Mouse (Mus musculus): ENCODE data around the gene Akap14. TPM values are rescaled to one million over a fixed set of nuclear protein-coding genes. Genes with fewer than 3 reads are reported as not detected.

Gene Akap14
- polyA plus RNA-seq, 1 experiment from 2014 or later, result 0.09 TPM

Other genes with a start within 250 kb of the Akap14 start
- gene Sept6, start 177.0 kb downstream of the Akap14 start, polyA plus RNA-seq (2015; fragmentation: Nextera tagmentation; extraction: Ambion mirVana), result 76.1 and 77.6 TPM in 2 replicates
- not detected in 2 replicates for gene Sowahd, start 120.0 kb downstream of the Akap14 start, polyA plus RNA-seq (2015; fragmentation: Nextera tagmentation; extraction: Ambion mirVana)
- gene Rpl39, start 83.4 kb downstream of the Akap14 start, polyA plus RNA-seq (2015; fragmentation: Nextera tagmentation; extraction: Ambion mirVana), result 228 and 240 TPM in 2 replicates
- 33.0 and 36.2 TPM in 2 replicates for gene Upf3b, start 58.5 kb downstream of the Akap14 start, polyA plus RNA-seq (2015; fragmentation: Nextera tagmentation; extraction: Ambion mirVana)
- gene Nkap, start 42.0 kb downstream of the Akap14 start, polyA plus RNA-seq (2015; fragmentation: Nextera tagmentation; extraction: Ambion mirVana), result 25.4 and 26.3 TPM in 2 replicates
- gene Ndufa1, start 22.3 kb upstream of the Akap14 start, polyA plus RNA-seq (2015; fragmentation: Nextera tagmentation; extraction: Ambion mirVana), result 638 and 672 TPM in 2 replicates
- 18.1 and 19.8 TPM in 2 replicates for gene Rnf113a1, start 22.4 kb upstream of the Akap14 start, polyA plus RNA-seq (2015; fragmentation: Nextera tagmentation; extraction: Ambion mirVana)
- not detected in 2 replicates for gene Gm9, start 42.2 kb upstream of the Akap14 start, polyA plus RNA-seq (2015; fragmentation: Nextera tagmentation; extraction: Ambion mirVana)
- not detected in 2 replicates for gene Rhox1, start 53.4 kb upstream of the Akap14 start, polyA plus RNA-seq (2015; fragmentation: Nextera tagmentation; extraction: Ambion mirVana)
- not detected in 2 replicates for gene Rhox2a, start 76.1 kb upstream of the Akap14 start, polyA plus RNA-seq (2015; fragmentation: Nextera tagmentation; extraction: Ambion mirVana)
- not detected in 2 replicates for gene Rhox3a, start 81.1 kb upstream of the Akap14 start, polyA plus RNA-seq (2015; fragmentation: Nextera tagmentation; extraction: Ambion mirVana)
- gene Rhox4a, start 96.5 kb upstream of the Akap14 start, polyA plus RNA-seq (2015; fragmentation: Nextera tagmentation; extraction: Ambion mirVana), result not detected in 2 replicates
- not detected in 2 replicates for gene Rhox3a2, start 211.2 kb upstream of the Akap14 start, polyA plus RNA-seq (2015; fragmentation: Nextera tagmentation; extraction: Ambion mirVana)
- gene Rhox4a2, start 222.0 kb upstream of the Akap14 start, polyA plus RNA-seq (2015; fragmentation: Nextera tagmentation; extraction: Ambion mirVana), result not detected in 2 replicates
- gene Rhox2b, start 243.2 kb upstream of the Akap14 start, polyA plus RNA-seq (2015; fragmentation: Nextera tagmentation; extraction: Ambion mirVana), result not detected in 2 replicates